24 mouse cellular contexts compared by ENCODE assay signal in genomic region chr15:10175078-10175477, GRCm38 (mm10). TPM values are rescaled to one million over a fixed set of nuclear protein-coding genes. Genes with fewer than 3 reads are reported as not detected.
DNase-seq lines count a peak whose midpoint lies in the region; ATAC-seq and TF ChIP-seq lines count a peak whose summit lies in the region.
"Had no signal": no experiment of that assay in that cellular context is flagged by ENCODE, and none has a peak within 500 bp of the region (broad histone marks: within the 10 kb centered on the region; RNA-seq: fewer than 3 reads in every experiment).

No protein-coding gene starts in this region.

- H3K4me2 ChIP-seq in myocyte (ENCODE audit: low read depth): peak overlapping the region; percentile 53
- H3K4me2 ChIP-seq: heart, embryonic 11.5 days; hindbrain, embryonic 13.5 days; intestine, embryonic 15.5 days had no signal

- H3ac ChIP-seq in myocyte (ENCODE audit: control insufficient read depth, insufficient read length): no peak overlapping the region

- H3K27me3 ChIP-seq in myocyte (ENCODE audit: control insufficient read depth, insufficient read depth, insufficient read length): no peaks in the 10 kb centered on the region
- H3K27me3 ChIP-seq: intestine, embryonic 15.5 days had no signal

- no peaks in the 10 kb centered on the region for H3K79me2 ChIP-seq in myocyte (ENCODE audit: control insufficient read depth, insufficient read depth)

- TF ChIP-seq POLR2A in myocyte (IDR thresholded peaks at IDR 0.05; ENCODE audit: insufficient read length, low read depth): no peak

- DNase-seq in frontal cortex, postnatal 36 days (ENCODE audit: low spot score in 2 of 2): peak; percentile 9 to 10
- DNase-seq in frontal cortex, postnatal 14 days (ENCODE audit: low spot score in 2 of 2): no peak
- DNase-seq in left cerebral cortex, postnatal 36 days (ENCODE audit: low spot score in 2 of 2): peak; percentile 7 to 13
- no peak for DNase-seq in left cerebral cortex, postnatal 10 days (ENCODE audit: extremely low spot score in 1 of 2, low spot score in 2 of 2)
- DNase-seq: adrenal gland, postnatal 25 days; cerebellum, adult 18-20 months; cerebellum, adult 9-10 months; cerebellum, postnatal 14 days; gastrocnemius, postnatal 10 days; gastrocnemius, postnatal 36 days; heart, postnatal 36 days had no signal

- H3K36me3 ChIP-seq in myocyte (ENCODE audit: control insufficient read depth, insufficient read depth): no peaks in the 10 kb centered on the region
- H3K36me3 ChIP-seq: forebrain, embryonic 10.5 days; hindbrain, embryonic 10.5 days; hindbrain, embryonic 13.5 days; intestine, embryonic 15.5 days had no signal

- no peak overlapping the region for H3K4me3 ChIP-seq in myocyte
- H3K4me3 ChIP-seq: forebrain, embryonic 10.5 days; hindbrain, embryonic 10.5 days; hindbrain, embryonic 13.5 days; intestine, embryonic 15.5 days had no signal

- ATAC-seq in megakaryocyte, adult 5-6 weeks (ENCODE audit: poor library complexity, severe bottlenecking): no peak
- ATAC-seq: activated CD4-positive, CD25-positive, alpha-beta regulatory T cell, adult 4 months; CD4-positive, CD25-positive, alpha-beta regulatory T cell, adult 4 months; forebrain, embryonic 14.5 days; hindbrain, embryonic 16.5 days; intestine, embryonic 15.5 days had no signal

- intact Hi-C loops in left cerebral cortex, postnatal 36 days (cut with DNase I): no loop called here
- intact Hi-C loops in left cerebral cortex, postnatal 10 days (cut with DNase I): no loop called here

TF ChIP-seq in myocyte, 11 proteins besides CTCF, POLR2A, EP300 and RAD21:
- TF ChIP-seq MAX (IDR thresholded peaks at IDR 0.05; ENCODE audit: low read depth) (no peak), USF1 (IDR thresholded peaks at IDR 0.05; ENCODE audit: low read depth) (no peak), REST (IDR thresholded peaks at IDR 0.05; ENCODE audit: insufficient read depth, insufficient read length) (no peak), TCF3 (IDR thresholded peaks at IDR 0.05; ENCODE audit: insufficient read length, low read depth) (no peak), MYOD1 (IDR thresholded peaks at IDR 0.05; ENCODE audit: control insufficient read depth in 1 of 3, insufficient read length in 2 of 3, low read depth in 2 of 3) (no peak), MYOG (IDR thresholded peaks at IDR 0.05; ENCODE audit: control insufficient read depth in 1 of 3, insufficient read depth in 1 of 3, insufficient read length in 2 of 3, low read depth in 2 of 3) (no peak)
TF ChIP-seq in myocyte: peak in this region for 0.

RNA-seq across cellular contexts. Expression of gene Prlr, which starts 2.0 kb away (rescaled TPM):
- under 1 TPM; 0.79 to 0.82 TPM for total RNA-seq in left cerebral cortex, postnatal 36 days (2021)
- 1 to 10 TPM; 1.2 to 1.6 TPM for total RNA-seq in left cerebral cortex, postnatal 10 days (2021)
- polyA plus RNA-seq in myocyte (2012; fragmentation: generic; extraction: Trizol): not detected
- 0.09 TPM in 1 of 2 replicates, not detected in the other for total RNA-seq in megakaryocyte, adult 5-6 weeks (2015)
- 0.37 TPM in 1 of 2 replicates, not detected in the other for total RNA-seq in megakaryocyte, adult 5-6 weeks (2017)
- total RNA-seq: granulocyte monocyte progenitor cell, adult 5-6 weeks; MEL had no signal

Comparison
In these comparisons a context has a peak if more than half of its experiments do, and no peak if none do; other contexts are left out.
1. DNase-seq: peak in frontal cortex, postnatal 36 days (2 of 2) and left cerebral cortex, postnatal 36 days (2 of 2); none in frontal cortex, postnatal 14 days (0 of 2) and left cerebral cortex, postnatal 10 days (0 of 2).